Mouse (Mus musculus): ENCODE data around the gene Krt28.

DNA sequence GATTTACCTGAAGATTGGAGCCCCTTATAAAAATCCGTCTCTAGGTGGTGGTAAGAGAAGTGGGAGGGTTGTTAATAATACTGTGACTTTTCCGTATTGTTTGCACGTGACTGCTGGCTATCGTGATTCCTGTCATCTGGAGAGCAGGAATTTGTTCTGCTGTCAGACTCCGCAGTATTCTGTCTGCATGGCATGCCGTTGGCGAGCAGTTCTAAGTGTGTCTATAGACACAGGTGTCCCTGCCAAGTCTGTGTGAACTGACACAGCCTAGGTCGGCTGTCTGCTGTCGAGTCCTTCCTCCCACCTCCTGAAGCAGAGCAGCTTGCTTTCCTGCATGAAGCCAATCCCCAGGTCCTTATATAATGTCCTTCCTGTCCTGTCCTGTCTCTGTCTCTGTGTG, 55.6 kb downstream of the Krt28 start:
- TF ChIP-seq EP300 (IDR thresholded peaks at IDR 0.05; ENCODE audit: low read depth) = no peak
- no peak for TF ChIP-seq CTCF (IDR thresholded peaks at IDR 0.05; ENCODE audit: low read depth)

Measured in heart, postnatal 0 days (tissue).